Mouse (Mus musculus) spleen, adult 2 months (tissue): ENCODE data around the gene Scn2b. TPM values are rescaled to one million over a fixed set of nuclear protein-coding genes. Genes with fewer than 3 reads are reported as not detected.

ENCODE experiments used
- DNase-seq, 2 experiments: peaks; one replicate each; pipeline versions ENCODE4 v3.0.0 to v3.0.0-alpha.2; 2012 to 2021; ENCODE audit warnings: low spot score in 2 of 2, low read depth in 1 of 2
- H3K27ac ChIP-seq: fragments of 200-500 bp; 2 replicates; pipeline ENCODE4 v1.5.1; 2012; ENCODE audit warnings: low read length, inconsistent platforms; ENCODE audit not compliant: insufficient read depth
- H3K27me3 ChIP-seq: fragments of 200-500 bp; 2 replicates; pipeline ENCODE4 v1.6.1; 2012; ENCODE audit warnings: mild to moderate bottlenecking, moderate library complexity, low read length, inconsistent platforms; ENCODE audit not compliant: control insufficient read depth, insufficient read depth
- H3K36me3 ChIP-seq: fragments of 200-500 bp; 2 replicates; pipeline ENCODE4 v1.6.1; 2012; ENCODE audit warnings: mild to moderate bottlenecking, low read length, inconsistent platforms; ENCODE audit not compliant: control insufficient read depth, insufficient read depth
- H3K4me1 ChIP-seq: fragments of 200-500 bp; 2 replicates; pipeline ENCODE4 v1.6.1; 2011; ENCODE audit warnings: inconsistent platforms; ENCODE audit not compliant: control insufficient read depth, insufficient read depth, insufficient read length
- H3K4me3 ChIP-seq: fragments of 200-500 bp; 2 replicates; pipeline ENCODE4 v1.5.1; 2011; ENCODE audit warnings: mild to moderate bottlenecking, inconsistent platforms; ENCODE audit not compliant: insufficient read depth, insufficient read length; ENCODE audit errors: extremely low read depth
- CTCF ChIP-seq: fragments of 200-500 bp; IDR thresholded peaks from 2 replicates; pipeline ENCODE4 v1.5.1; 2011; ENCODE audit warnings: mild to moderate bottlenecking, inconsistent platforms; ENCODE audit not compliant: insufficient read depth, insufficient read length, insufficient replicate concordance; ENCODE audit errors: extremely low read depth
- POLR2A ChIP-seq: fragments of 200-500 bp; IDR thresholded peaks from 2 replicates; pipeline ENCODE4 v1.6.1; 2011; ENCODE audit warnings: low read depth, low read length, inconsistent platforms
- WGBS: fragments of 180-500 bp; shearing (Covaris S2); methylation state at CpG from one replicate; pipeline ENCODE4 v1.1.7; 2018; 5-methylcytosine and 5-hydroxymethylcytosine counted together
- polyA plus RNA-seq: library from polyadenylated mRNA; depleted of rRNA; stranded (reverse); fragments of >200 nt; gene quantifications from 2 replicates; pipeline ENCODE4 v1.2.3, GENCODE M21; 2012; rRNA removed

Gene Scn2b
- polyA plus RNA-seq, 1 experiment, result 1.8 TPM

DNA sequence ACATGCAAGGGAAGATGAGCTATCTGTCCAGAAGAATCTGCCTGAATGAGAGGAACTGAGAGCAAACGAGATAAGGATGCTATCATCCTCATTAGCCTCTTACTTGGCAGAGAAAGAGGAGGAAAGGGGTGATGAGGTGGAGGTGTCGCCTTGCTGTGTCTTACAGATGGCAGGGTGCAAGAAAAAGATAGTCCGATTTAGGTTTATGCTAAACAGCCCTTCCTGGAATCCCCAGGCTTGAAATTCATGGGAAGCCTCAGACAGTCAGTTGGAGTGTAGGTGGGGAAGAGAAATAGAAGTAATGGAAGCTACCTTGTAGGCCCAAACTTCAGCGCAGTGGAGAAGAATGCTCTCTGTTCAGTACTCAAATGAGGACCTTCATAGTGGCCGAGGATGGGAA is 50.3 kb downstream of the Scn2b start:
- H3K4me1 ChIP-seq, result no peaks in the 10 kb centered on the region
- H3K4me3 ChIP-seq, result no peak overlapping the region
- no peaks in the 10 kb centered on the region for H3K36me3 ChIP-seq
- WGBS, result 81% methylated on average over 5 of the region's 5 CpGs
- TF ChIP-seq POLR2A (no peak), CTCF (no peak)
- H3K27me3 ChIP-seq, result no peaks in the 10 kb centered on the region
- no peak for DNase-seq
- no peak overlapping the region for H3K27ac ChIP-seq

GRCm38 (mm10) chr9:45170150-45170549 is 52.6 kb downstream of the Scn2b start:
- DNase-seq, result no peak
- H3K36me3 ChIP-seq, result no peaks in the 10 kb centered on the region
- no peak overlapping the region for H3K27ac ChIP-seq
- TF ChIP-seq CTCF, result no peak
- no peak for TF ChIP-seq POLR2A
- no peak overlapping the region for H3K4me3 ChIP-seq
- no peaks in the 10 kb centered on the region for H3K4me1 ChIP-seq
- WGBS, result 92% methylated on average over 5 of the region's 5 CpGs
- no peaks in the 10 kb centered on the region for H3K27me3 ChIP-seq

DNA sequence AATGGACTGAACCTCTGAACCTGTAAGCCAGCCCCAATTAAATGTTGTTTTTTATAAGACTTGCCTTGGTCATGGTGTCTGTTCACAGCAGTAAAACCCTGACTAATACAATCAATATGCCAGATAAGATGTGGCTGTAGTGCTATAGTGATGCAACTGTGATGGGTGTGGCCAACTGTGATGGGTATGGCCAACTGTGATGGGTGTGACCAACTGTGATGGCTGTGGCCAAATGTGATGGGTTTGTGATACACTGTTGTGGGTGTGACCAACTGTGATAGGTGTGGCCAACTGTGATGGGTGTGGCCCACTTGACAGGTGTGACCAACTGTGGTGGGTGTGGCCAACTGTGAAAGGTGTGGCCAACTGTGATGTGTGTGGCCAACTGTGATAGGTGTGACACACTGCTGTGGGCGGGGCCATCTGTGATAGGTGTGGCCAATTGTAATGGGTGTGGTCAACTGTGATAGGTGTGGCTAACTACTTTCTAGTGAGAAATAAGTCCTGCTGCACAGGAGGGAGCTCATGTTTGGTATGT is 53.6 kb downstream of the Scn2b start:
- H3K4me3 ChIP-seq, result no peak overlapping the region
- WGBS, result 100% methylated on average over 1 of the region's 1 CpGs
- no peak for TF ChIP-seq POLR2A
- no peak for TF ChIP-seq CTCF
- DNase-seq, result no peak
- H3K4me1 ChIP-seq, result no peaks in the 10 kb centered on the region
- H3K27me3 ChIP-seq, result no peaks in the 10 kb centered on the region
- H3K27ac ChIP-seq, result no peak overlapping the region
- no peaks in the 10 kb centered on the region for H3K36me3 ChIP-seq

- DNase-seq, result no peak
- no peaks in the 10 kb centered on the region for H3K36me3 ChIP-seq
- H3K4me1 ChIP-seq, result no peaks in the 10 kb centered on the region
- no peak overlapping the region for H3K4me3 ChIP-seq
- H3K27ac ChIP-seq, result no peak overlapping the region
- 81% methylated on average over 3 of the region's 3 CpGs for WGBS
- no peaks in the 10 kb centered on the region for H3K27me3 ChIP-seq
- TF ChIP-seq POLR2A (no peak), CTCF (no peak)
Observed at GRCm38 (mm10) chr9:45173475-45173874, 55.9 kb downstream of the Scn2b start.

- DNase-seq, result no peak
- Histone ChIP-seq H3K27me3 (no peaks in the 10 kb centered on the region), H3K27ac (no peak overlapping the region), H3K4me3 (no peak overlapping the region), H3K36me3 (no peaks in the 10 kb centered on the region), H3K4me1 (peaks cover 11% of the 10 kb centered on the region; the same call in 1 of the 2 replicates)
- WGBS, result 43% methylated on average over 5 of the region's 5 CpGs
- TF ChIP-seq CTCF, result no peak
- no peak for TF ChIP-seq POLR2A
Observed at GRCm38 (mm10) chr9:45179282-45179681, 61.7 kb downstream of the Scn2b start.

Other genes with a start within 250 kb of the Scn2b start
- 36.8 and 38.4 TPM in 2 replicates for gene Kmt2a, start 236.5 kb upstream of the Scn2b start, polyA plus RNA-seq
- 65.8 and 79.4 TPM in 2 replicates for gene Atp5l, start 197.0 kb upstream of the Scn2b start, polyA plus RNA-seq
- gene Ube4a, start 152.2 kb upstream of the Scn2b start, polyA plus RNA-seq, result 6.5 and 9.5 TPM in 2 replicates
- gene Cd3g, start 137.4 kb upstream of the Scn2b start, polyA plus RNA-seq, result 12.8 and 14.5 TPM in 2 replicates
- 19.6 and 24.0 TPM in 2 replicates for gene Cd3d, start 136.0 kb upstream of the Scn2b start, polyA plus RNA-seq
- gene Cd3e, start 108.2 kb upstream of the Scn2b start, polyA plus RNA-seq, result 42.8 and 44.8 TPM in 2 replicates
- gene Mpzl2, start 78.0 kb upstream of the Scn2b start, polyA plus RNA-seq, result 0.49 TPM in 2 replicates
- gene Mpzl3, start 62.6 kb upstream of the Scn2b start, polyA plus RNA-seq, result 1.7 and 2.2 TPM in 2 replicates
- 2.4 and 2.8 TPM in 2 replicates for gene Jaml, start 38.6 kb upstream of the Scn2b start, polyA plus RNA-seq
- 0.47 and 0.91 TPM in 2 replicates for gene Scn4b, start 20.6 kb downstream of the Scn2b start, polyA plus RNA-seq
- gene BC049352, start 64.2 kb downstream of the Scn2b start, polyA plus RNA-seq, result 0.37 and 0.45 TPM in 2 replicates
- gene Tmprss4, start 86.3 kb downstream of the Scn2b start, polyA plus RNA-seq, result 0.33 and 0.52 TPM in 2 replicates
- gene Il10ra, start 151.4 kb downstream of the Scn2b start, polyA plus RNA-seq, result 60.6 and 65.1 TPM in 2 replicates
- gene Tmprss13, start 201.3 kb downstream of the Scn2b start, polyA plus RNA-seq, result 0.20 and 0.25 TPM in 2 replicates